Mouse (Mus musculus) induced T-regulatory cell, adult 2 months (primary cell): Measurements from ENCODE around the gene Abcb8.
A peak's percentile ranks its signal among the peaks of the same experiment; 100 is the strongest.
"Not testable (repeated sequence)": the region's sequence is repeated elsewhere in the genome, so short reads cannot be mapped to it uniquely, and the experiment has no call there.

Source experiments
- DNase-seq: peaks from one replicate; pipeline ENCODE4 v3.0.0-alpha.2; 2012; ENCODE audit warnings: low read depth

Gene Abcb8

GRCm38 (mm10) chr5:24396254-24396653 is 2.8 kb downstream of the Abcb8 start:
- not testable (repeated sequence) for DNase-seq

- DNase-seq = no peak
These were observed 6.2 kb downstream of the Abcb8 start for GRCm38 (mm10) chr5:24399686-24400085.

- DNase-seq = no peak
These were observed 6.9 kb downstream of the Abcb8 start for GRCm38 (mm10) chr5:24400362-24400761.

- no peak for DNase-seq
These were observed 7.6 kb downstream of the Abcb8 start for GRCm38 (mm10) chr5:24400911-24401605.

GRCm38 (mm10) chr5:24401969-24402368 is 8.5 kb downstream of the Abcb8 start:
- DNase-seq = no peak

GRCm38 (mm10) chr5:24404594-24405360 is 11.3 kb downstream of the Abcb8 start:
- DNase-seq = no peak

- DNase-seq = no peak
These were observed 12.0 kb downstream of the Abcb8 start for GRCm38 (mm10) chr5:24405389-24405876.

- DNase-seq = no peak
These were observed 15.2 kb downstream of the Abcb8 start for GRCm38 (mm10) chr5:24408651-24409050.

- DNase-seq = no peak
These were observed 16.0 kb downstream of the Abcb8 start for GRCm38 (mm10) chr5:24409466-24409865.

GRCm38 (mm10) chr5:24412063-24412462 is 18.6 kb downstream of the Abcb8 start:
- no peak for DNase-seq

GRCm38 (mm10) chr5:24413042-24413693 is 19.7 kb downstream of the Abcb8 start, which contains the start of gene Asic3:
Gene Asic3 (plus strand): TSS chr5:24413392.
- no peak for DNase-seq

- no peak for DNase-seq
These were observed 20.5 kb downstream of the Abcb8 start for GRCm38 (mm10) chr5:24413938-24414337.

- DNase-seq = peak; percentile 83
These were observed 22.8 kb downstream of the Abcb8 start for GRCm38 (mm10) chr5:24416222-24416736.

- no peak for DNase-seq
These were observed 24.1 kb downstream of the Abcb8 start for GRCm38 (mm10) chr5:24417587-24417986.

GRCm38 (mm10) chr5:24420381-24420780 is 26.9 kb downstream of the Abcb8 start:
- DNase-seq = no peak

GRCm38 (mm10) chr5:24423129-24424003 is 29.9 kb downstream of the Abcb8 start, which contains the start of the genes Cdk5 and Slc4a2:
Gene Cdk5 (minus strand): TSS chr5:24423530.
Gene Slc4a2 (plus strand): TSS chr5:24423837.
- peak; percentile 98 for DNase-seq

GRCm38 (mm10) chr5:24424004-24424781 is 30.7 kb downstream of the Abcb8 start:
- DNase-seq = no peak

GRCm38 (mm10) chr5:24424861-24425411 is 31.5 kb downstream of the Abcb8 start:
- DNase-seq = peak; percentile 94

- DNase-seq = no peak
These were observed 32.1 kb downstream of the Abcb8 start for GRCm38 (mm10) chr5:24425421-24426036.

GRCm38 (mm10) chr5:24426037-24426432 is 32.6 kb downstream of the Abcb8 start:
- DNase-seq = peak; percentile 18
